Mouse (Mus musculus) neural tube, embryonic 13.5 days (tissue): ENCODE measurements around the gene Ptchd1. TPM values are rescaled to one million over a fixed set of nuclear protein-coding genes. Genes with fewer than 3 reads are reported as not detected.

Experiments
- ATAC-seq: fragments of 200-750 bp; cut with Nextera tagmentation; 2 replicates; pipeline ENCODE4 v1.8.0; 2017; ENCODE audit warnings: low read depth, mild to moderate bottlenecking, moderate TSS enrichment, moderate library complexity
- H3K27ac ChIP-seq: fragments of 300-500 bp; sonication (generic); replicated peaks from 2 replicates; pipeline ENCODE4 v1.5.1; 2015; ENCODE audit warnings: moderate library complexity, mild to moderate bottlenecking, inconsistent platforms
- H3K27me3 ChIP-seq: fragments of 300-500 bp; sonication (generic); 2 replicates; pipeline ENCODE4 v1.6.1; 2015; ENCODE audit warnings: mild to moderate bottlenecking, inconsistent platforms
- H3K36me3 ChIP-seq: fragments of 300-500 bp; sonication (generic); 2 replicates; pipeline ENCODE4 v1.6.1; 2015; ENCODE audit warnings: mild to moderate bottlenecking, inconsistent platforms
- H3K4me1 ChIP-seq: fragments of 300-500 bp; sonication (generic); replicated peaks from 2 replicates; pipeline ENCODE4 v1.6.1; 2015; ENCODE audit warnings: inconsistent platforms
- H3K4me2 ChIP-seq: fragments of 300-500 bp; sonication (generic); 2 replicates; pipeline ENCODE4 v1.6.1; 2015; ENCODE audit warnings: inconsistent platforms, mild to moderate bottlenecking, moderate library complexity
- H3K4me3 ChIP-seq: fragments of 300-500 bp; sonication (generic); 2 replicates; pipeline ENCODE4 v1.5.1; 2015; ENCODE audit warnings: mild to moderate bottlenecking, inconsistent platforms
- H3K9ac ChIP-seq: fragments of 300-500 bp; sonication (generic); 2 replicates; pipeline ENCODE4 v1.6.1; 2015; ENCODE audit warnings: moderate library complexity, mild to moderate bottlenecking, inconsistent platforms
- H3K9me3 ChIP-seq: fragments of 300-500 bp; sonication (generic); 2 replicates; pipeline ENCODE4 v1.6.1; 2016; ENCODE audit warnings: inconsistent platforms
- WGBS: fragments of 180-500 bp; shearing (Covaris S2); methylation state at CpG from one replicate; pipeline ENCODE4 v1.1.7; 2015; 5-methylcytosine and 5-hydroxymethylcytosine counted together
- polyA plus RNA-seq: library from polyadenylated mRNA; unstranded; fragments of >200 nt; fragmentation: Nextera tagmentation; extraction: Ambion mirVana; gene quantifications from 2 replicates; pipeline ENCODE4 v1.2.1, GENCODE M21; 2015

The Ptchd1 gene
- polyA plus RNA-seq = 5.7 and 6.9 TPM in 2 replicates

DNA sequence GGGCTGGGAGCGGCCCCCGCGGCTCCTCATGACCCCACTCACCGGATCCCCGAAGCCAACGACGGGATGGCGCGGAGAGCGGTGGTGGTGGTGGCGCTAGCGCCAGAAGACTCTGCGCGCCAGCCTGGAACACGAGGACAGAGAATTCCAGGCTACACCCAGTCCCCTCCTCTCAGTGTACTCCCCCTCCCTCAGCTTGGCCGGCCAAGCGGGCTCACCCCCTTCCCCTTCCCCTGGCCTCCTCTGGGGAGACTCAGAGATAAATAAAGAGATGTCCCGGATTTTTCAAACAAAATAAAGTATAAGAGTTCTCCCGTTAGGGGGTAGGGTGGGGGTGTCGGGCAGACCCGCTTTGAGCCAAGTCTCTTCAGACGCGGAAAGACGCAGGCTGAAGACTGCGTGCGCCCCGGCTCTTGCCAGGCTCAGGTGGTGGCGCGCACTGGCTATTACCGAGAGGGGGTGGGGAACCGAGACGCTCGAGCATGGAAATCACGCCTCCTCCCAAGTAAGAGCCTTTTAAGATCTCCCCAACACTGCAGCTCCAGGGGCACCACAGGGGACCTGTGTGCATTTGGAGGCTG is at the start of gene Ptchd1:
TSS of gene Ptchd1 (minus strand) at position 114 of the 581 bp plus-strand sequence.
- Histone ChIP-seq H3K4me2 (peak within 1 kb of the TSS; percentile 71), H3K4me3 (peak within 1 kb of the TSS; percentile 51), H3K4me1 (peaks cover 6% of the 10 kb centered on the region; the same call in 1 of the 2 replicates), H3K36me3 (no peaks in the 10 kb centered on the region), H3K9me3 (no peaks in the 10 kb centered on the region), H3K27me3 (peaks cover 34% of the 10 kb centered on the region), H3K9ac (peak within 1 kb of the TSS; percentile 67), H3K27ac (peak within 1 kb of the TSS; percentile 56)
- peak; percentile 83 for ATAC-seq
- WGBS = 23% methylated on average over 34 of the region's 34 CpGs

DNA sequence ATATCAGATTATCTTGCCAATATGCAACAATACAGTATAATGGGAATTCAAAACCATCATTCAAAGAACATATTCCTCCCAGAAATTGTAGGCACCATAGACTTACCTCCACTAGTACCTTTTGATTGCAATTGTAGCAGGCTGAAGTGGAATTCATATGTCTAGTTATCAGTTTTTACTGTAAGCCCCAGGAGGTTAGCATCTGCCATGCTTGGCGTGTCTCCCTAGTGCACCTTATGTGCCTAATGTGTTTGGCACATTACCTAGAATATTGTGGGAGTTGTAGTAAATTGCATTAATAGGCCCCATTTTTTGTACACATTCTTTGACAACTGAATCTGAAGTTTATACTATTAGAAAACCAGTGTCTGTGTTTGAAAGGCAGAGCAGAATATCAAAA is 34.4 kb upstream of the Ptchd1 start:
- 78% methylated on average over 1 of the region's 1 CpGs for WGBS

DNA sequence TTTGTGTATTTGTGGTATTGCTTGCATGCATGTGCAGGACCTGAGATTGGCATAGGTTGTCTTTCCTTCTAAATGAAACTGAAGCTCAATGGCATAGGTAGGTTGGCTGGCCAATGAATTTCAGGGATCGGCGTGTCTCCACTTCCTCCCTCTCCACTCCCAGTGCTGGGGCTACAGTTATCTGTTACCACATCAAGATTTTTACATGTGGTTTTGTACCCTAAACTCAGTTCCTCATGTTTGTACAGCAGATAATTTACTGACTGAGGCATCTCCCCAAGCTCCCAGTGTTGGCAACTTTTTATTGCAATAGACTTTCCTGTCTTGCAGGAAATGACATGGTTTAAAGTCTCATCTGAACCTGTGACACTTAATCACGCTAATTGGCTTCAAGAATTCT is 22.4 kb upstream of the Ptchd1 start:
- no peak for ATAC-seq
- 95% methylated on average over 3 of the region's 3 CpGs for WGBS
- Histone ChIP-seq H3K27me3 (no peaks in the 10 kb centered on the region), H3K4me2 (no peak overlapping the region), H3K4me3 (no peak overlapping the region), H3K27ac (no peak overlapping the region), H3K9ac (no peak overlapping the region), H3K9me3 (no peaks in the 10 kb centered on the region), H3K4me1 (no peaks in the 10 kb centered on the region), H3K36me3 (no peaks in the 10 kb centered on the region)

More for the DNA sequence above, 34.4 kb upstream of the Ptchd1 start:
- H3K27ac ChIP-seq = no peak overlapping the region
- ATAC-seq = no peak
- no peaks in the 10 kb centered on the region for H3K27me3 ChIP-seq
- H3K9ac ChIP-seq = no peak overlapping the region
- no peaks in the 10 kb centered on the region for H3K36me3 ChIP-seq
- H3K4me2 ChIP-seq = no peak overlapping the region
- H3K9me3 ChIP-seq = no peaks in the 10 kb centered on the region
- no peaks in the 10 kb centered on the region for H3K4me1 ChIP-seq
- H3K4me3 ChIP-seq = no peak overlapping the region

GRCm38 (mm10) chrX:155643975-155644374 is 20.4 kb upstream of the Ptchd1 start:
- ATAC-seq = no peak
- 8% methylated on average over 1 of the region's 1 CpGs for WGBS
- H3K9me3 ChIP-seq = no peaks in the 10 kb centered on the region
- H3K27me3 ChIP-seq = no peaks in the 10 kb centered on the region
- no peaks in the 10 kb centered on the region for H3K4me1 ChIP-seq
- no peak overlapping the region for H3K4me2 ChIP-seq
- H3K9ac ChIP-seq = no peak overlapping the region
- H3K4me3 ChIP-seq = no peak overlapping the region
- no peaks in the 10 kb centered on the region for H3K36me3 ChIP-seq
- no peak overlapping the region for H3K27ac ChIP-seq

DNA sequence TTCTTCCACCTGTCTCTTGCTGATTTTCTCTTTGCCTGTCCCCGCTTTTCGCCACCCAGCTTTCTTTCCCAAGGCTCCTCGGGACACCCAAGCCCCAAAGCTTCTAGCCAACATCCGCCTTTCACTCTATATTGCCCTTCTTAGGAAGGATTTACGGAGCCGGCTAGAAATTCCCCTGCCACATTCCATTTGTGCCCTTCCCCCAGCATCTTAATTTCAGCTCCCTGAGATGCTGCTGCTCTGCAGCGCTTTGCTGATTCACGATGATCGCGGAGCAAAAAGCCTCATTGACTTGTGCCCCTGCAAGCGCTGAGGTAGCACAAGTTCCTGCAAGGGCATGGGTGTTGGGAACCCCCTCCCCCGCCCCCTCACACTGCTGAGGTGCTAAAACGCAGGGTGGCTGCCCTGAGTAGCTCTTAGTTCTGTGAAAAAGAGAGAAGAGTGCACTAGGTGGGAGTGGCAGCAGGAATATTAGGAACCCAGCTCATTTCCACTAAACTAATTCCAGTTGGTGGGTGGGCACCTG is 2.1 kb upstream of the Ptchd1 start:
- H3K4me3 ChIP-seq = peak overlapping the region; percentile 17
- no peak for ATAC-seq
- 10% methylated on average over 13 of the region's 13 CpGs for WGBS
- peaks cover 6% of the 10 kb centered on the region; the same call in 1 of the 2 replicates for H3K4me1 ChIP-seq
- H3K27ac ChIP-seq = no peak overlapping the region
- H3K27me3 ChIP-seq = peaks cover 34% of the 10 kb centered on the region
- H3K4me2 ChIP-seq = peak overlapping the region; percentile 45
- H3K9ac ChIP-seq = no peak overlapping the region
- H3K9me3 ChIP-seq = no peaks in the 10 kb centered on the region
- H3K36me3 ChIP-seq = no peaks in the 10 kb centered on the region

GRCm38 (mm10) chrX:155624895-155625294 is 1.3 kb upstream of the Ptchd1 start:
- H3K9ac ChIP-seq = 0 out of 2 replicates have a peak overlapping the region, but pooled peaks have one; percentile 67
- H3K36me3 ChIP-seq = no peaks in the 10 kb centered on the region
- no peaks in the 10 kb centered on the region for H3K9me3 ChIP-seq
- WGBS = 16% methylated on average over 15 of the region's 15 CpGs
- peak overlapping the region; percentile 71 for H3K4me2 ChIP-seq
- peaks cover 6% of the 10 kb centered on the region; the same call in 1 of the 2 replicates for H3K4me1 ChIP-seq
- H3K27ac ChIP-seq = no peak overlapping the region
- H3K27me3 ChIP-seq = peaks cover 34% of the 10 kb centered on the region
- ATAC-seq = no peak
- peak overlapping the region; percentile 51 for H3K4me3 ChIP-seq

DNA sequence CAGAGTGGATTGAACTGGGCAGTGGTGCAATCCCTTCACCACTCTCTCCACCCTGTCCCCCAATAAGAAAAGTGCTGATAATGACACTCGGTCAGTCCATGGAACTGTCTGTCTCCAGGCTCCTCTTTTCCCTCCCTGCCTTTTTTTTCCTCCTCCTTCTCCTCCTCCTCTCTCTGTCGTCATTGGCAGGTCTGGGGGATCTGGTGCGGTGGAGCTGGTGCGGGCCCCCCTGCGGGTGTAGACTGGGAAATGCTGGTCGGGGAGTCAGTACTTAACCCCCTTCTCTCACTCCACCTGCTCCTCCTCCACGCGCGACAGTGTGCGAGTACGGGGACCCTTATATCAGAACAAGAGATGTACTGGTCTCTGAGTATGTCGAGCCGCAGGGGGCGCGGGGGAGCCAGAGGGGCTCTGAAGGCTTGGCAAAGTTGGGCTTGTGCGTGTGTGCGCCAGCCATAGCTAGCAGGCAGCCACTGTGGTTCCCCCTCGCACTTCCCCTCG is 777 bp upstream of the Ptchd1 start, which contains the start of gene Gm15155:
TSS of gene Gm15155 (plus strand) at position 401 of the 501 bp plus-strand sequence.
- peak; percentile 65 for ATAC-seq
- H3K36me3 ChIP-seq = no peaks in the 10 kb centered on the region
- H3K4me3 ChIP-seq = peak within 1 kb of the TSS; percentile 51
- H3K9me3 ChIP-seq = no peaks in the 10 kb centered on the region
- peak within 1 kb of the TSS; percentile 67 for H3K9ac ChIP-seq
- peaks cover 6% of the 10 kb centered on the region; the same call in 1 of the 2 replicates for H3K4me1 ChIP-seq
- 15% methylated on average over 19 of the region's 19 CpGs for WGBS
- H3K27me3 ChIP-seq = peaks cover 34% of the 10 kb centered on the region
- H3K27ac ChIP-seq = peak within 1 kb of the TSS; percentile 56; the same call in 1 of the 2 replicates
- H3K4me2 ChIP-seq = peak within 1 kb of the TSS; percentile 71

GRCm38 (mm10) chrX:155622961-155623599 is 534 bp downstream of the Ptchd1 start:
- Histone ChIP-seq H3K4me3 (peak overlapping the region; percentile 51), H3K9ac (peak overlapping the region; percentile 67), H3K36me3 (no peaks in the 10 kb centered on the region), H3K27me3 (peaks cover 34% of the 10 kb centered on the region), H3K4me1 (peaks cover 6% of the 10 kb centered on the region; the same call in 1 of the 2 replicates), H3K9me3 (no peaks in the 10 kb centered on the region), H3K4me2 (peak overlapping the region; percentile 71), H3K27ac (peak overlapping the region; percentile 56)
- peak; percentile 70 for ATAC-seq
- WGBS = 21% methylated on average over 60 of the region's 69 CpGs

DNA sequence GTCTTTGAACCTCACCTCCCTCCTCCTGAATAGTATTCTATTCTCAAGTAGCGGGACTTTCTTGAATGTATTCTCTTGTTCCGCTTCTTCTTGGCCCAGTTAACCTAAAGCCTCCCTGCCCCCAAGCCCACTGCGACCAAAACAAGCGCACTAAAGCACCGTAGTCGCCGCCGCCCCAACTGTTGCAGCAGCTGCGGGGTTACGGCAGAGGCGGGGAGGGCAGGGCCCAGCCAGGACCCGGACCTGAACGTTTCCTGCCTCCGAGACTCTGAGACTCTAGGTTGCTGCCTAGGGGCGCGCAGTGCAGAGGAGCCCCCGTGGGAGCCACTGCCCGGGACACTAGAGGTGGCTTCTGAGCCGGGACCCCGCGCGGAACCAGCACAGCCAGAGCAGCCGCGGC is 1.1 kb downstream of the Ptchd1 start:
- peaks cover 34% of the 10 kb centered on the region for H3K27me3 ChIP-seq
- H3K36me3 ChIP-seq = no peaks in the 10 kb centered on the region
- 19% methylated on average over 24 of the region's 24 CpGs for WGBS

DNA sequence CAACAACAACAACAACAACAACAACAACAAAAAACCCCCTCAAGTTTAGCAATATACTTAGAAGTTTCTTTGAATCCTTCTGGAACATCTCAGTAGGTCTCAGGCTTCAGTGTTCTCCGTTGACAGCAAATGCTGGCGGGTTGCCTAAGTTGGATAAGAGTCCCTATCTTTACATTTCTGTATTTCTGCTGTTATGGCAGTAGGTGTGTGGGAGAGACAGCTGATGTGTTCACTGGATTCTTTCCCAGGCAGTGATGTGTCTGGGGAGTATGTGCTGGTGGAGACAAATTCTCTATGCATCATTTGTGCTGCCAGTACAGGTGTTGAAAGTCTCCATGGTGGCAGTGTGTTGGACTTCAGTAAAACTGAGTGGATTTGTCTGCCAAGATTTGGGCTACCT is 22.4 kb downstream of the Ptchd1 start:
- no peak overlapping the region for H3K4me2 ChIP-seq
- WGBS = 90% methylated on average over 2 of the region's 2 CpGs
- no peak overlapping the region for H3K27ac ChIP-seq
- no peaks in the 10 kb centered on the region for H3K27me3 ChIP-seq
- H3K4me3 ChIP-seq = no peak overlapping the region
- H3K9me3 ChIP-seq = no peaks in the 10 kb centered on the region
- no peak for ATAC-seq
- H3K36me3 ChIP-seq = no peaks in the 10 kb centered on the region
- H3K9ac ChIP-seq = no peak overlapping the region
- no peaks in the 10 kb centered on the region for H3K4me1 ChIP-seq

More for the DNA sequence above, 1.1 kb downstream of the Ptchd1 start:
- ATAC-seq = peak; percentile 15
- peaks cover 6% of the 10 kb centered on the region; the same call in 1 of the 2 replicates for H3K4me1 ChIP-seq
- H3K9ac ChIP-seq = peak overlapping the region; percentile 67
- peak overlapping the region; percentile 51 for H3K4me3 ChIP-seq
- H3K9me3 ChIP-seq = no peaks in the 10 kb centered on the region
- peak overlapping the region; percentile 56 for H3K27ac ChIP-seq
- H3K4me2 ChIP-seq = peak overlapping the region; percentile 71

GRCm38 (mm10) chrX:155596390-155596789 is 27.2 kb downstream of the Ptchd1 start:
- H3K9me3 ChIP-seq = no peaks in the 10 kb centered on the region
- H3K36me3 ChIP-seq = no peaks in the 10 kb centered on the region
- H3K9ac ChIP-seq = no peak overlapping the region
- no peak overlapping the region for H3K4me3 ChIP-seq
- H3K4me1 ChIP-seq = no peaks in the 10 kb centered on the region
- ATAC-seq = no peak
- no peaks in the 10 kb centered on the region for H3K27me3 ChIP-seq
- H3K27ac ChIP-seq = no peak overlapping the region
- H3K4me2 ChIP-seq = no peak overlapping the region

DNA sequence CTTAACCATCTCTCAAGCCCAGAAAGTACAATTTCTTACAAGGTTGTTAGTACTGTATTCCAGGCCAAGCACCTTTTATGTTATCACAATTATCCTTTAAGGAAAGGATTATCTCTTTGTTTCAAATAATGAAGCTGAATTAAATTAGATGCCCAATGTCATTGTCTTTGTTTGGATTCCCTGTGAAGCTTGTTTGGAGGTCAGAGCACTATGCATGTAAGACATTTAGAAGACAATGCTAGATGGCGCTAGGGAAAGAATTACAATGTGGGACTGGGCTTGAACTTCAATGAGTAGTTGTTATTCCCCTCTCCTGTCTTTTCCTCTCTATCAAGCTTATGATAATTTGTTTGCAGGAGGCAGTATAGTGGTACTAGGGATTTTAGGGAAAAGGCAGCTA is 28.9 kb downstream of the Ptchd1 start:
- WGBS = 50% methylated on average over 1 of the region's 1 CpGs

More for the DNA sequence above, 28.9 kb downstream of the Ptchd1 start:
- no peak overlapping the region for H3K9ac ChIP-seq
- no peaks in the 10 kb centered on the region for H3K9me3 ChIP-seq
- H3K27me3 ChIP-seq = no peaks in the 10 kb centered on the region
- no peaks in the 10 kb centered on the region for H3K4me1 ChIP-seq
- H3K4me3 ChIP-seq = no peak overlapping the region
- no peak for ATAC-seq
- no peak overlapping the region for H3K4me2 ChIP-seq
- no peaks in the 10 kb centered on the region for H3K36me3 ChIP-seq
- H3K27ac ChIP-seq = no peak overlapping the region
